Mouse (Mus musculus) common myeloid progenitor, adult 5-6 weeks (primary cell): ENCODE data around the gene Rfc1. TPM values are rescaled to one million over a fixed set of nuclear protein-coding genes. Genes with fewer than 3 reads are reported as not detected.

ENCODE experiments used
- ATAC-seq: replicated peaks from 2 replicates; pipeline ENCODE4 v1.8.0; 2016; ENCODE audit warnings: low read depth, mild to moderate bottlenecking, moderate TSS enrichment, inconsistent platforms; ENCODE audit not compliant: poor library complexity, severe bottlenecking
- total RNA-seq: library from RNA; stranded (forward); fragments of 200-1000, 187-1606 nt; gene quantifications from 2 replicates; pipeline ENCODE4 v1.2.3, GENCODE M21; 2017

The Rfc1 gene
- total RNA-seq = 122 and 172 TPM in 2 replicates

GRCm38 (mm10) chr5:65335298-65336074 lies at the start of gene Rfc1:
TSS of gene Rfc1 (minus strand) at chr5:65335670.
- peak; percentile 94 for ATAC-seq

GRCm38 (mm10) chr5:65374746-65375145 lies 39.3 kb upstream of the Rfc1 start:
- no peak for ATAC-seq

GRCm38 (mm10) chr5:65371551-65371950 lies 36.1 kb upstream of the Rfc1 start:
- no peak for ATAC-seq

GRCm38 (mm10) chr5:65367837-65368236 lies 32.4 kb upstream of the Rfc1 start:
- no peak for ATAC-seq

- ATAC-seq = no peak
These were observed 22.3 kb upstream of the Rfc1 start for GRCm38 (mm10) chr5:65357771-65358170.

- no peak for ATAC-seq
These were observed 21.4 kb upstream of the Rfc1 start for GRCm38 (mm10) chr5:65356851-65357250.

GRCm38 (mm10) chr5:65354985-65355384 lies 19.5 kb upstream of the Rfc1 start:
- no peak for ATAC-seq

- ATAC-seq = no peak
These were observed 18.6 kb upstream of the Rfc1 start for GRCm38 (mm10) chr5:65354097-65354496.

GRCm38 (mm10) chr5:65350508-65350907 lies 15.0 kb upstream of the Rfc1 start:
- ATAC-seq = no peak

GRCm38 (mm10) chr5:65348168-65348567 lies 12.7 kb upstream of the Rfc1 start, which contains the start of gene Klb:
TSS of gene Klb (plus strand) at chr5:65348314.
- ATAC-seq = no peak

GRCm38 (mm10) chr5:65340167-65340566 lies 4.7 kb upstream of the Rfc1 start:
- no peak for ATAC-seq

- no peak for ATAC-seq
These were observed 2.9 kb upstream of the Rfc1 start for GRCm38 (mm10) chr5:65338394-65338793.

GRCm38 (mm10) chr5:65336075-65336355 lies 545 bp upstream of the Rfc1 start:
- ATAC-seq = no peak

GRCm38 (mm10) chr5:65334788-65335187 lies 682 bp downstream of the Rfc1 start:
- no peak for ATAC-seq

- no peak for ATAC-seq
These were observed 5.5 kb downstream of the Rfc1 start for GRCm38 (mm10) chr5:65329971-65330370.

GRCm38 (mm10) chr5:65326212-65326611 lies 9.3 kb downstream of the Rfc1 start:
- ATAC-seq = peak; percentile 71

- peak; percentile 29; the same call in 1 of the 2 replicates for ATAC-seq
These were observed 10.6 kb downstream of the Rfc1 start for GRCm38 (mm10) chr5:65324758-65325355.

GRCm38 (mm10) chr5:65324271-65324670 lies 11.2 kb downstream of the Rfc1 start:
- no peak for ATAC-seq

GRCm38 (mm10) chr5:65322165-65322564 lies 13.3 kb downstream of the Rfc1 start:
- ATAC-seq = no peak

GRCm38 (mm10) chr5:65319176-65319575 lies 16.3 kb downstream of the Rfc1 start:
- no peak for ATAC-seq

- ATAC-seq = peak; percentile 81
These were observed 26.6 kb downstream of the Rfc1 start for GRCm38 (mm10) chr5:65308866-65309265.

- ATAC-seq = no peak
These were observed 27.3 kb downstream of the Rfc1 start for GRCm38 (mm10) chr5:65308208-65308607.
